Comparison of ENCODE assay signal across 8 mouse cellular contexts in the genomic region with DNA sequence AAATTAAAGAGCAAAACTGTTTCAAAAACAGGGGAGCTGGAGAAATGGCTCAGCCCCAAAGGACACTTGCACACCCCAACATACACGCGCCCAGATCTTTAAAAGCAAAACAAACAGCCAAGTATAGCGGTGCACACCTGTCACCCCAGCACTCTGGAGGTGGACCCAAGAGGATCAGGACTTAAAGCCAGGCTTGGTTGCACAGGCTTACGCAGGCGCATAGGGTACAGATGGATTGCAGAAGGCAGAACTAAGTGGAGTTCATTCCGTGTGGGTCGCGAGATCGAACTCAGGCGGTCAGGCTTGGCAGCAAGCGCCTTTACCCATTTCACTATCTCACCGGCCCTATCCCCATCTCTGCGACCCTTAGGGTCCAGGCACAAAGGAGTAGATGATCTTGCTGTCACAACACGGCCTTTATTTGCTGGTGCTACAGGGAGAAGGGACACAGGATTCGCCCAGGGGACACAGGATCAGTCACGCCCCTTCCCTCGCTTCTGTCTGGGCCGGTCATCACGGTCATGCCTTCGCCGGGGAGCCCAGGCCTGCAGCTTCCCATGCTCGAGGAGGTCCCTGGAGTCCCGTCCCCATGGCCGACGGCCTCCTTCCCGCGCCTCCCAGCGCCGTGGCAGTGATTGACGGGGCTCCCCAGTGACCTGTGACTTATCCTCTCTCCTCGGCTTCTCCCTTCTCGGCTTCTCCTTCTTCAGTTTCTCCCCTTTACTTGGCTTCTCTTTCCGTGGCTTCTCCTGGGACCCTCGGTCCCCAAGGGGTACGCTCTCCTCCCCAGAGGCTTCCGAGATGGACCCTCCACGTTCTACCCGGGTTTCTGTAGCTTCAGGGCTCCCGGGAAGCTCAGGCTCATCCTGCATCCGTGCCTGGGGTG. TPM values are rescaled to one million over a fixed set of nuclear protein-coding genes. Genes with fewer than 3 reads are reported as not detected.
DNase-seq lines count a peak whose midpoint lies in the region; ATAC-seq lines count a peak whose summit lies in the region.

No protein-coding gene starts in this region.

- H3K36me3 ChIP-seq in kidney, embryonic 14.5 days (ENCODE audit: control insufficient read depth, insufficient read depth, low read length), result peaks cover 16% of the 10 kb centered on the region
- H3K36me3 ChIP-seq in hindbrain, embryonic 16.5 days (ENCODE audit: control insufficient read depth, insufficient read depth, low read length), result peaks cover 19% of the 10 kb centered on the region

- peaks cover 42% of the 10 kb centered on the region for H3K4me1 ChIP-seq in kidney, embryonic 14.5 days (ENCODE audit: control insufficient read depth, insufficient read depth, low read length)
- H3K4me1 ChIP-seq in hindbrain, embryonic 16.5 days (ENCODE audit: control insufficient read depth, insufficient read depth, low read depth, low read length), result peaks cover 22% of the 10 kb centered on the region

- WGBS in kidney, embryonic 14.5 days, result 15% methylated on average over 40 of the region's 40 CpGs
- WGBS in hindbrain, embryonic 16.5 days, result 15% methylated on average over 40 of the region's 40 CpGs

- peak overlapping the region; percentile 49 for H3K4me3 ChIP-seq in kidney, embryonic 14.5 days (ENCODE audit: low read length)
- peak overlapping the region; percentile 17; the same call in 1 of the 2 replicates for H3K4me3 ChIP-seq in hindbrain, embryonic 16.5 days (ENCODE audit: low read length)

- H3K9me3 ChIP-seq in kidney, embryonic 14.5 days (ENCODE audit: control insufficient read depth, low read length), result no peaks in the 10 kb centered on the region
- no peaks in the 10 kb centered on the region for H3K9me3 ChIP-seq in hindbrain, embryonic 16.5 days (ENCODE audit: control insufficient read depth, low read length)

- H3K27ac ChIP-seq in kidney, embryonic 14.5 days (ENCODE audit: low read depth, low read length), result peak overlapping the region; percentile 76; the same call in 1 of the 2 replicates
- no peak overlapping the region for H3K27ac ChIP-seq in hindbrain, embryonic 16.5 days (ENCODE audit: low read depth, low read length)

- DNase-seq in kidney, adult 8-10 months, result no peak
- peak; percentile 57 for DNase-seq in embryo, embryonic 9.5 days (ENCODE audit: extremely low spot score)
- peak; percentile 58 for DNase-seq in neural tube, embryonic 10.5 days (ENCODE audit: extremely low spot score, low spot score)
- DNase-seq in layer of hippocampus, adult 11-12 months (ENCODE audit: low spot score), result no peak
- DNase-seq in layer of hippocampus, adult 9-10 months (ENCODE audit: low spot score), result no peak
- no peak for DNase-seq in B cell, adult 2 months

- peak overlapping the region; percentile 73 for H3K9ac ChIP-seq in kidney, embryonic 14.5 days (ENCODE audit: low read depth, low read length)
- H3K9ac ChIP-seq in hindbrain, embryonic 16.5 days (ENCODE audit: low read depth, low read length), result peak overlapping the region; percentile 43

- ATAC-seq in kidney, embryonic 14.5 days (ENCODE audit: low FRiP score, low TSS enrichment), result peak; percentile 16; the same call in 1 of the 2 replicates
- ATAC-seq in hindbrain, embryonic 16.5 days, result no peak

- H3K27me3 ChIP-seq in kidney, embryonic 14.5 days (ENCODE audit: control insufficient read depth, insufficient read depth, low read length), result peaks cover 14% of the 10 kb centered on the region
- H3K27me3 ChIP-seq in hindbrain, embryonic 16.5 days (replicated peaks; ENCODE audit: control insufficient read depth, insufficient read depth, low read length), result peaks cover 19% of the 10 kb centered on the region

- H3K4me2 ChIP-seq in kidney, embryonic 14.5 days (replicated peaks; ENCODE audit: low read depth, low read length), result peak overlapping the region; percentile 96
- peak overlapping the region; percentile 43 for H3K4me2 ChIP-seq in hindbrain, embryonic 16.5 days (ENCODE audit: low read length)

RNA-seq across cellular contexts. Expression of a gene that starts 3.3 kb away (rescaled TPM):
- polyA plus RNA-seq in kidney, embryonic 14.5 days (2014; fragmentation: Nextera tagmentation; extraction: Ambion mirVana), result not detected in 2 replicates
- not detected in 2 replicates for polyA plus RNA-seq in hindbrain, embryonic 16.5 days (2015; fragmentation: Nextera tagmentation; extraction: Ambion mirVana)

RNA-seq across cellular contexts. Expression of a gene that starts 5.0 kb away (rescaled TPM):
- polyA plus RNA-seq in kidney, embryonic 14.5 days (2014; fragmentation: Nextera tagmentation; extraction: Ambion mirVana), result 4.4 and 5.2 TPM in 2 replicates
- 1.1 and 1.2 TPM in 2 replicates for polyA plus RNA-seq in hindbrain, embryonic 16.5 days (2015; fragmentation: Nextera tagmentation; extraction: Ambion mirVana)

RNA-seq across cellular contexts. Expression of a gene that starts 9.9 kb away (rescaled TPM):
- polyA plus RNA-seq in kidney, embryonic 14.5 days (2014; fragmentation: Nextera tagmentation; extraction: Ambion mirVana), result 121 and 126 TPM in 2 replicates
- polyA plus RNA-seq in hindbrain, embryonic 16.5 days (2015; fragmentation: Nextera tagmentation; extraction: Ambion mirVana), result 129 and 140 TPM in 2 replicates

RNA-seq across cellular contexts. Expression of a gene that starts 10.3 kb away (rescaled TPM):
- 101 and 102 TPM in 2 replicates for polyA plus RNA-seq in kidney, embryonic 14.5 days (2014; fragmentation: Nextera tagmentation; extraction: Ambion mirVana)
- polyA plus RNA-seq in hindbrain, embryonic 16.5 days (2015; fragmentation: Nextera tagmentation; extraction: Ambion mirVana), result 44.7 and 59.9 TPM in 2 replicates

RNA-seq across cellular contexts. Expression of a gene that starts 18.1 kb away (rescaled TPM):
- 1,867 and 1,944 TPM in 2 replicates for polyA plus RNA-seq in kidney, embryonic 14.5 days (2014; fragmentation: Nextera tagmentation; extraction: Ambion mirVana)
- 1,272 and 1,293 TPM in 2 replicates for polyA plus RNA-seq in hindbrain, embryonic 16.5 days (2015; fragmentation: Nextera tagmentation; extraction: Ambion mirVana)

Comparison
In these comparisons a context has a peak if more than half of its experiments do, and no peak if none do; other contexts are left out.
1. DNase-seq: peak in embryo, embryonic 9.5 days (single experiment) and neural tube, embryonic 10.5 days (single experiment); none in kidney, adult 8-10 months (0 of 2), layer of hippocampus, adult 11-12 months (single experiment), layer of hippocampus, adult 9-10 months (single experiment) and B cell, adult 2 months (0 of 2).